Mouse (Mus musculus) neural tube, postnatal 0 days (tissue): Measurements from ENCODE around the gene 4930579G24Rik. TPM values are rescaled to one million over a fixed set of nuclear protein-coding genes. Genes with fewer than 3 reads are reported as not detected.

ENCODE experiments used
- polyA plus RNA-seq: library from polyadenylated mRNA; unstranded; fragments of >200 nt; fragmentation: Nextera tagmentation; extraction: Ambion mirVana; gene quantifications from 2 replicates; pipeline ENCODE4 v1.2.1, GENCODE M21; 2015

4930579G24Rik gene
- polyA plus RNA-seq = 4.4 and 4.9 TPM in 2 replicates

GRCm38 (mm10) chr3:79628561-79629415 lies at the start of gene 4930579G24Rik:
Gene 4930579G24Rik (plus strand): TSS chr3:79629079.

DNA sequence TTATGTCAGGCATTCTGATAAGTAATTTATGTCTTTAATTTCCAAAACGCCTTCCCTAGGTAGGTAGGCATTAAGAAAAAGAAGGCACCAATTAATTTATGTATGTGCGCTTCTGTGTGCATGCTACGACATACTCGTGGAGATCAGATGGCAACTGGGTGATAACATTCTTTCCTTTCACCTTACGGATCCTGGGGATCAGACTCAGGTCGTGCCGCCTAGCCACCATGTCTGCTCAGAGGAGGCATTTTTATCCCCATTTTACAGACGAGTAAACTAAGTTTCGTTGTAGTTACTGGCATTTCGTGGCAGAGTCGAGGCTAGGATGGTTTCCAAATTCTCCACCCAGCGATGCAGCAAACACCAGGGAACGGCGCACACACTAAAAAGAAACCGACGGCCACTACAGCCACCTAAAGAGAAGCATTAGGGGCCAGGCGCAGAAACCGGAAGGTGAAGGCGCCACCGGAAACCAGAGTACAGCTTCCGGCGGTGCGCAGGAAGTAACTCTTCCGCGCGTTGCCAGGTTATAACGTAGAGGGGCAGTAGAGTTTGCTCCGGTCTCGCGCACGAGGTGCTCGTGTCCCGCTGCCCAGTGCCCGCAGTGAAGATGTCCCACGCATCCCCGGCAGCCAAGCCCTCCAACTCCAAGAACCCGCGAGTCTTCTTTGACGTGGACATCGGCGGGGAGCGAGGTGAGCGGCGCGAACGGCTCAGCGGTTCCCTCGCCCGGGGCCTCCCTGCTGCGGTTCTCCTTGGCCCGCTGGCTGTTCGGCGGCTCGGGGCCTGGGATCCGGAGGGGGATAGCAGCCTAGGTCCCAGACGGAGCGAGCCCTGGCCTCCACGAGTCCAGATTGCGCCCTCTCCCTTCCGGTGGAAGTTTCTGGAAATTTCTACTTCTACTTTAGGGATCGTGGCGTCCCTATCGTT lies 37.8 kb upstream of the 4930579G24Rik start, which contains the start of gene Ppid:
Gene Ppid, plus strand, starts transcription at position 480 of the 930 bp plus-strand sequence.

DNA sequence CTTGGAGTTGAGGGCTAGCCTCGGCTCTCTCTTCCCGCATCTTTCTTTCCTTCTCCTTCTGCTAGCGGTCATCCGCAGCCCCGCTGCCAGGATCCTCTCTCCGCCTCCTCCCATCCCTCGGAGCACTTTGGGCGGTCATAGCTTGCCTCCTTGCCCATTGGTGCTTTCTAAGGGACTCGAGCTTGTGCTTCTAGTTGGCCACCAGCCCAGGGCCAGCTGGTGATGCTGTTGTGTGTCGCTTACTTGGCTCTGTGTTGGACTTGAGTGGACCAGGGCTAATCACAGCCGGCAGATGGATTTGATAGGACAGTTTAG lies 494 bp downstream of the 4930579G24Rik start, which contains the start of gene Etfdh:
Gene Etfdh, minus strand, starts transcription at position 85 of the 315 bp plus-strand sequence.

Other genes with a start within 250 kb of the 4930579G24Rik start
- 4.2 and 4.3 TPM in 2 replicates for gene Fnip2, start 61.3 kb upstream of the 4930579G24Rik start, polyA plus RNA-seq
- 105 and 111 TPM in 2 replicates for gene Ppid, start 37.7 kb upstream of the 4930579G24Rik start, polyA plus RNA-seq
- gene Etfdh, start 421 bp downstream of the 4930579G24Rik start, polyA plus RNA-seq = 45.7 and 46.0 TPM in 2 replicates
- 0.43 and 0.51 TPM in 2 replicates for gene Rxfp1, start 108.8 kb downstream of the 4930579G24Rik start, polyA plus RNA-seq
- 5.2 and 5.3 TPM in 2 replicates for gene Tmem144, start 223.7 kb downstream of the 4930579G24Rik start, polyA plus RNA-seq